Mouse (Mus musculus): Measurements from ENCODE around the gene Hmcn2. TPM values are rescaled to one million over a fixed set of nuclear protein-coding genes. Genes with fewer than 3 reads are reported as not detected.

Hmcn2 gene
- polyA plus RNA-seq, 1 experiment from 2014 or later, result 0.11 TPM

DNA sequence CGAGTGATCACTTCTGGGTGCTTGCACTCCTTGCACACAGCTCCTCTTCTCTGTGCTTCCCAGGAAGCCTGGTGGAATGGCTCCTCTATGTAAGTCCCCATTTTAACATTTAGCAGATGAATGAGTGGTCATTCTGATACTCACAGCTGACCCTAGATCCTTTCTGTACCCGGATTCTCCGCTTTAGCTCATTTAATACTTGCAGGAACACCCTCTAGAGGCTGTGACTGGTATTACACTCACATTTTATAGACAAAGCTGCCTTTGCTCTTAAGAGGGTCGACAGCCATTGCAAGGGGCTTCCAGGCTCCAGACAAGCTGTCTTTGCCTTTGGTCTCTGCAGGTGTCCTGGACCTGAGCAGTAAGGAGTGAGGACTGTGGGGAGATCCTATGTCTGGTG lies 14.9 kb upstream of the Hmcn2 start:
- ATAC-seq, result no peak
- Histone ChIP-seq H3K4me3 (replicated peaks; ENCODE audit: low read length) (no peak overlapping the region), H3K4me2 (ENCODE audit: low read length) (peak overlapping the region; percentile 6), H3K36me3 (ENCODE audit: control insufficient read depth, insufficient read depth) (no peaks in the 10 kb centered on the region), H3K27ac (ENCODE audit: low read length) (no peak overlapping the region), H3K4me1 (replicated peaks; ENCODE audit: control insufficient read depth, insufficient read depth, low read length) (peaks cover 7% of the 10 kb centered on the region), H3K9me3 (ENCODE audit: control insufficient read depth, low read length) (no peaks in the 10 kb centered on the region), H3K9ac (replicated peaks; ENCODE audit: low read depth, low read length) (no peak overlapping the region), H3K27me3 (replicated peaks; ENCODE audit: control insufficient read depth, insufficient read depth, low read length) (no peaks in the 10 kb centered on the region)
- 22% methylated on average over 4 of the region's 4 CpGs for WGBS

DNA sequence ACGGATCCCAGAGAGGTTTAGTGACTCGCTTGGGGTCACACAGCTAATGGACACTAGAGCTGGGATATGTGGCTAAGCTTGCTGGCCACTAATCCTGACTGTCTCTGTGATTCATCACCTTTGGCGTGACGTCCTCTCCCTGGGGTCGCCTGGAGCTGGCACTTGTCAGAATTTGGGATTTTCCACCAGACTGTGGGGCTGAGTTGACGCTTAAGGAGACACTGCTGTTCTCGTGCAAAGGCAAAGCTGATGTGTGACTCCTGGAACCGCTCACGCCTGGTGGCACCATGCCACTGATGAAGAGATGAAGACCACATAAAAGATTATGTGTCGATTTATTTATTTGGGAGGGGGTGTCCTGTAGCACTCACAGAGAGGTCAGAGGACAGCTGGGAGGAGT lies 14.2 kb upstream of the Hmcn2 start:
- WGBS, result 80% methylated on average over 10 of the region's 10 CpGs
- H3K27ac ChIP-seq (ENCODE audit: low read length), result no peak overlapping the region
- H3K36me3 ChIP-seq (ENCODE audit: control insufficient read depth, insufficient read depth), result no peaks in the 10 kb centered on the region
- no peaks in the 10 kb centered on the region for H3K27me3 ChIP-seq (replicated peaks; ENCODE audit: control insufficient read depth, insufficient read depth, low read length)
- H3K9ac ChIP-seq (replicated peaks; ENCODE audit: low read depth, low read length), result no peak overlapping the region
- peaks cover 7% of the 10 kb centered on the region for H3K4me1 ChIP-seq (replicated peaks; ENCODE audit: control insufficient read depth, insufficient read depth, low read length)
- no peak overlapping the region for H3K4me3 ChIP-seq (replicated peaks; ENCODE audit: low read length)
- no peak for ATAC-seq
- H3K4me2 ChIP-seq (ENCODE audit: low read length), result no peak overlapping the region
- H3K9me3 ChIP-seq (ENCODE audit: control insufficient read depth, low read length), result no peaks in the 10 kb centered on the region

DNA sequence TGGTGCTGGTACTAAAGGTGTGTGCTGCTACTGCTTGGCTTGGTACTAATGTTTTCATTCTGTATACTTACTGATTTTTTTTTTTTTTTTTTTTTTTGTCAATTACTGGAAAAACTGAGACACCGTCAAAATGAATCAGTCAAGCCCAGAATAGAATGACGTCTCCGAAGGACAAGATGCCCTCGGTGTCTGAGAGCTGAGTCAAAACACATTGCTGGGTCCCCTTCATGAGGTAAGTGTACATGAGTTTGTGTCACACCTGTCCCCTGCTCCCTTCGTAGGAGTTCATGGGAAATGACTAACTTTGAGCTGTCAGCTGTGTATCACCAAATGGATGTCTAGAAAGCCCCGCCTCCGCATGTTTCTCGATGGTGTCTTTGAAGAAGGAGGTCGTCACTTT lies 11.0 kb upstream of the Hmcn2 start:
- H3K27me3 ChIP-seq (replicated peaks; ENCODE audit: control insufficient read depth, insufficient read depth, low read length), result no peaks in the 10 kb centered on the region
- H3K36me3 ChIP-seq (ENCODE audit: control insufficient read depth, insufficient read depth), result no peaks in the 10 kb centered on the region
- H3K4me3 ChIP-seq (replicated peaks; ENCODE audit: low read length), result no peak overlapping the region
- H3K4me2 ChIP-seq (ENCODE audit: low read length), result no peak overlapping the region
- 87% methylated on average over 9 of the region's 9 CpGs for WGBS
- ATAC-seq, result no peak
- H3K27ac ChIP-seq (ENCODE audit: low read length), result no peak overlapping the region
- H3K9ac ChIP-seq (replicated peaks; ENCODE audit: low read depth, low read length), result no peak overlapping the region
- peaks cover 7% of the 10 kb centered on the region for H3K4me1 ChIP-seq (replicated peaks; ENCODE audit: control insufficient read depth, insufficient read depth, low read length)
- no peaks in the 10 kb centered on the region for H3K9me3 ChIP-seq (ENCODE audit: control insufficient read depth, low read length)

DNA sequence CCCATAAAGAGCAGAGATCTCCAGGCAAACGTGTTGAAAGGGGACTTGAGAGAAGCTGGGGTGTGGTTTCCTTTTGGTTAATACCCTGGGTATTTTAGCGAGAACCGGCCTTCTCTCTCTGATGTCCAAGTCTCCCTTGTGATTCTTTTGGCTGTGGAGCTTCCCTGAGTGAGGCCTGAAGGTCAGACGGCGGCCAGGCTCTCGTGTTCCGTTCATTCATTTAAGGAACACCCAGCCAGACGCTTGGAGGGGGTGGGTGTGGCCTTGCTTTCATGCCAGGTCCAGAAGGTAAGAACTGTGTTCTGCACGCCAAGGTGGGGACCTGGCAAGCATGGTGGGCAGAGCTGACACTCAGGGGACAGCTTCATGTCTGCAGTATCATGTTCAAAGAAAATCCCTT lies 10.0 kb upstream of the Hmcn2 start:
- Histone ChIP-seq H3K4me3 (replicated peaks; ENCODE audit: low read length) (no peak overlapping the region), H3K36me3 (ENCODE audit: control insufficient read depth, insufficient read depth) (no peaks in the 10 kb centered on the region), H3K4me2 (ENCODE audit: low read length) (no peak overlapping the region), H3K9me3 (ENCODE audit: control insufficient read depth, low read length) (0 out of 2 replicates have a peak, but pooled peaks cover 2% of the 10 kb centered on the region), H3K27me3 (replicated peaks; ENCODE audit: control insufficient read depth, insufficient read depth, low read length) (no peaks in the 10 kb centered on the region), H3K9ac (replicated peaks; ENCODE audit: low read depth, low read length) (no peak overlapping the region), H3K4me1 (replicated peaks; ENCODE audit: control insufficient read depth, insufficient read depth, low read length) (no peaks in the 10 kb centered on the region), H3K27ac (ENCODE audit: low read length) (no peak overlapping the region)
- WGBS, result 75% methylated on average over 9 of the region's 9 CpGs
- ATAC-seq, result no peak

DNA sequence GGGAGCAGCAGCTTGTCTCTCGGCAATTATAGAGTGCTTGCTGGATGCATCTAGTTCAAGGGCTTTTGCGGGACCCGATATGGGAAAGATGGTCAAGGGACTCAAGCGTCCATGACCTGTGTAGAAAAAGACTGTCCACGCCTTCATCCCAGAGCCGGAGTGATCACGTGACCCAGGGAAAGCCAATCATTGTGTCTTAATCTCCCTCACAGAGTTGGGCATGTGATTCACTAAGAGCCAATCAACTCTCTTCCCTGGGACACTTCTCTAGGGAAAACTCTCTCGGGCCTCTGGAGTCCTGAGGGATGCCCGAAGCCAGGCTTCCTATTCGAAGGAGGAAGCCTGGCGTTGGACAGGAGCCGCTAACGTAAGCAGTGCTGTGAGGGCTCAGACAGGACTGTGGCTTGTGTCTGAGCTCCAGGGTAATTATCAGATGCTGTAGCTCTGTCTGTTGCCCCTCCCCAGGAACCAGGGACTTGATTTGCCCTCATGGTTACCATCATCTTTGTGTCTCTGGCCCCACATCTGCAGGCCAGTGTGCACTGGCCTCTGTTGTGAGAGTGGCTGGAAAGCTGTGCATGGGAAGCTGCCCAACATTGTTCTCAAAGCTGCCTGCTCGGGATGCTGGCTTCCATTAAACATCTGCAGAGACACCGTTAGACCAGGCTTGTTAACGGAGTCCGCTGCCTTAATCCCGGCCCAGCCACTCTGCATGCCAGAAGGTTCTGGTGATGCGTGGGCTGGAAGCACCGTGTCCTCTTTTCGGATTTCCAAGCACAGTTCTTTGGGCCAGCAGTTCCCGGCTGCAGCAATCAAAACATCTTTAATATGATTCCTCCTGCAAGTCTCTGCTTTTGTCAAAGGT lies 9.2 kb upstream of the Hmcn2 start:
- WGBS, result 80% methylated on average over 22 of the region's 22 CpGs
- Histone ChIP-seq H3K27me3 (replicated peaks; ENCODE audit: control insufficient read depth, insufficient read depth, low read length) (no peaks in the 10 kb centered on the region), H3K4me1 (replicated peaks; ENCODE audit: control insufficient read depth, insufficient read depth, low read length) (no peaks in the 10 kb centered on the region), H3K9ac (replicated peaks; ENCODE audit: low read depth, low read length) (no peak overlapping the region), H3K27ac (ENCODE audit: low read length) (no peak overlapping the region), H3K36me3 (ENCODE audit: control insufficient read depth, insufficient read depth) (no peaks in the 10 kb centered on the region), H3K9me3 (ENCODE audit: control insufficient read depth, low read length) (0 out of 2 replicates have a peak, but pooled peaks cover 2% of the 10 kb centered on the region), H3K4me2 (ENCODE audit: low read length) (no peak overlapping the region), H3K4me3 (replicated peaks; ENCODE audit: low read length) (no peak overlapping the region)
- ATAC-seq, result no peak

DNA sequence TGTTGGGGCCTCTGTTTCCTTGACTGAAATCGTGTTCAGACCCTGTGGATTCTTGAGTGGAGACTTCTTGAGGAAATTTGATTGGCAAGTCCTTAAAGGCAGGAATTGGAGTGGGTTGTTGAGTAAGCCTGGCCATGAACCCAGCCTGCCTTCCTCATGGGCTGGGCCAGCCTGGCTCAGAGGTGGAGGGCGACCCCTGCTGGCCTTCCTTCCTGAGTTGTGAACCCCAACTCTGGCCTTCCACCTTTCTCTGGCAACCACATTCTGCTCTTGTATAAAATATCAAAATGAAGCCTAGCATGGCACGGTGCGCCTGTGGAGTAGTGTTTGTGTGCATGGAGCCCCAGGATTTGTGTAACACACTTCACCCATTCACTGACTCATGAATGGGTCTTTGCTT lies 8.5 kb upstream of the Hmcn2 start:
- Histone ChIP-seq H3K4me1 (replicated peaks; ENCODE audit: control insufficient read depth, insufficient read depth, low read length) (no peaks in the 10 kb centered on the region), H3K4me2 (ENCODE audit: low read length) (no peak overlapping the region), H3K4me3 (replicated peaks; ENCODE audit: low read length) (no peak overlapping the region), H3K9ac (replicated peaks; ENCODE audit: low read depth, low read length) (no peak overlapping the region), H3K27ac (ENCODE audit: low read length) (no peak overlapping the region), H3K36me3 (ENCODE audit: control insufficient read depth, insufficient read depth) (no peaks in the 10 kb centered on the region), H3K9me3 (ENCODE audit: control insufficient read depth, low read length) (0 out of 2 replicates have a peak, but pooled peaks cover 2% of the 10 kb centered on the region), H3K27me3 (replicated peaks; ENCODE audit: control insufficient read depth, insufficient read depth, low read length) (no peaks in the 10 kb centered on the region)
- 37% methylated on average over 4 of the region's 4 CpGs for WGBS
- ATAC-seq, result no peak

DNA sequence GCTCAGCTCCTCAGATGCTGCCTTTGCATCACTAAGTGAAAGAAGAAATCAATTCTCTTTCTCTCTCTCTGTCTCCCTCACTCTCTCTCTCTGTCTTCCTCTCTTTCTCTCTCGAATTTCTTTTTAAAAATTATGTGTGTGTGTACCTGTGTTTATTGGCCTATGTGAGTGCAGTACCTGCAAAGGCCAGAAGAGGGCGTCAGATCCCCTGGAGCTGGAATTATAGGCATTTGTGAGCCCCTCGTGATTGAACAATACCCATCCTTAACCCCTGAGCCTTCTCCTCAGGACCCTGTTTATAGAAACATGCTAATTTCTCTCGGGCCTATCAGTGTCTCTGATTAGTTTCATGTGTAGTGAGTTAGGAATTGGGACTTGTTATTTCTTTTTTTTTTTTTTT lies 6.0 kb upstream of the Hmcn2 start:
- Histone ChIP-seq H3K9me3 (ENCODE audit: control insufficient read depth, low read length) (0 out of 2 replicates have a peak, but pooled peaks cover 2% of the 10 kb centered on the region), H3K27me3 (replicated peaks; ENCODE audit: control insufficient read depth, insufficient read depth, low read length) (peaks cover 11% of the 10 kb centered on the region), H3K27ac (ENCODE audit: low read length) (no peak overlapping the region), H3K4me2 (ENCODE audit: low read length) (no peak overlapping the region), H3K4me1 (replicated peaks; ENCODE audit: control insufficient read depth, insufficient read depth, low read length) (no peaks in the 10 kb centered on the region), H3K9ac (replicated peaks; ENCODE audit: low read depth, low read length) (no peak overlapping the region), H3K4me3 (replicated peaks; ENCODE audit: low read length) (no peak overlapping the region), H3K36me3 (ENCODE audit: control insufficient read depth, insufficient read depth) (no peaks in the 10 kb centered on the region)
- WGBS, result 57% methylated on average over 4 of the region's 4 CpGs
- ATAC-seq, result no peak

DNA sequence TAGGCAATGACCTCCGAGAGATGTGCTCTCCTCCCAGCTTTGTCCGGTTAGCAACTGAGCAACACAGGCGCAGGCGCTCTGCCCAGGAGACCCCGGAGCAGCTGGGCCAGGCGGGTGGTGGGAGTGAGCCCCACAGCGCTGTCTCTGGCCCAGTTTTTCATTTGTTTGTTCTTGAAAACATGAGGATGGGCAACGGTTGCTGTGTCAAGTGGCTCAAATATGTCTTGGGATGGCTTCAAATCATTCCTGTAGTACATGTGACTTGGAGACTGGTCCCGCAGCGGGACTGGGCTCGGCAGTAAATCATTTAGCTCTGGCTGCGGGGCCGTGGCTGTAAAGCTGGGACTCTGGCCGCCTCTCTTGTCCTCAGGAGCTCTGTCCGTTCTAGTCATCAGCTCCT lies 4.7 kb upstream of the Hmcn2 start:
- no peak overlapping the region for H3K4me2 ChIP-seq (ENCODE audit: low read length)
- peaks cover 24% of the 10 kb centered on the region for H3K27me3 ChIP-seq (replicated peaks; ENCODE audit: control insufficient read depth, insufficient read depth, low read length)
- H3K9me3 ChIP-seq (ENCODE audit: control insufficient read depth, low read length), result 0 out of 2 replicates have a peak, but pooled peaks cover 2% of the 10 kb centered on the region
- WGBS, result 81% methylated on average over 15 of the region's 15 CpGs
- H3K36me3 ChIP-seq (ENCODE audit: control insufficient read depth, insufficient read depth), result no peaks in the 10 kb centered on the region
- no peak for ATAC-seq
- peaks cover 7% of the 10 kb centered on the region; the same call in 1 of the 2 replicates for H3K4me1 ChIP-seq (replicated peaks; ENCODE audit: control insufficient read depth, insufficient read depth, low read length)
- no peak overlapping the region for H3K4me3 ChIP-seq (replicated peaks; ENCODE audit: low read length)
- H3K27ac ChIP-seq (ENCODE audit: low read length), result no peak overlapping the region
- H3K9ac ChIP-seq (replicated peaks; ENCODE audit: low read depth, low read length), result no peak overlapping the region

DNA sequence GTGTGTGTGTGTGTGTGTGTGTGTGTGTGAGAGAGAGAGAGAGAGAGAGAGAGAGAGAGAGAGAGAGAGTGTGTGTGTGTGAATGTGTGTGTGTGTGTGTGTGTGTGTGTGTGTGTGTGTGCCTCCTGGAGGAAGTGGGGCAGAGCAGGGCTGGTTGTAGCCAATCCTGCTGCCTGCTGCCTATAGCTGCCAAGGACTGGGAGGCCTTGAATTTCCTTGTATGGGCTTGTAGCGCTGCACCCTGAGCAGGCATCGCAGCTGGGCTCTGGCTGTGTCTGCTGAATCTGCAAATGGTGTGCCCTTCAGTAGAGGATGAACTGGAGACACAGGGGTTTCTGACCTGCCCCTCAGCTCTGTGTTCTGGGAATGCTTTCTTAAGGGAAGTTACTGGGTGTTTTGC lies 3.9 kb downstream of the Hmcn2 start:
- H3K36me3 ChIP-seq (ENCODE audit: control insufficient read depth, insufficient read depth), result no peaks in the 10 kb centered on the region
- H3K4me1 ChIP-seq (replicated peaks; ENCODE audit: control insufficient read depth, insufficient read depth, low read length), result peaks cover 8% of the 10 kb centered on the region; the same call in 1 of the 2 replicates
- H3K9me3 ChIP-seq (ENCODE audit: control insufficient read depth, low read length), result no peaks in the 10 kb centered on the region
- H3K4me2 ChIP-seq (ENCODE audit: low read length), result no peak overlapping the region
- no peak overlapping the region for H3K9ac ChIP-seq (replicated peaks; ENCODE audit: low read depth, low read length)
- WGBS, result 33% methylated on average over 2 of the region's 2 CpGs
- no peak overlapping the region for H3K4me3 ChIP-seq (replicated peaks; ENCODE audit: low read length)
- H3K27me3 ChIP-seq (replicated peaks; ENCODE audit: control insufficient read depth, insufficient read depth, low read length), result peaks cover 44% of the 10 kb centered on the region
- no peak for ATAC-seq
- no peak overlapping the region for H3K27ac ChIP-seq (ENCODE audit: low read length)

All from forebrain, embryonic 16.5 days (tissue).